In genomic region chr3:130819031-130819836, GRCm38 (mm10) we compare ENCODE assay signal across 8 mouse cellular contexts.
DNase-seq lines count a peak whose midpoint lies in the region; ATAC-seq and TF ChIP-seq lines count a peak whose summit lies in the region.

No protein-coding gene starts in this region.

- 0 out of 2 replicates have a peak, but pooled peaks cover 6% of the 10 kb centered on the region for H3K4me1 ChIP-seq in lung, embryonic 15.5 days
- no peaks in the 10 kb centered on the region; the same call in 1 of the 2 replicates for H3K4me1 ChIP-seq in lung, adult 2 months (ENCODE audit: control insufficient read depth, insufficient read depth, low read length)
- peaks cover 16% of the 10 kb centered on the region for H3K4me1 ChIP-seq in forebrain, embryonic 10.5 days
- peaks cover 38% of the 10 kb centered on the region for H3K4me1 ChIP-seq in limb, embryonic 10.5 days
- no peaks in the 10 kb centered on the region for H3K4me1 ChIP-seq in neural tube, embryonic 14.5 days (ENCODE audit: control insufficient read depth, insufficient read depth, low read length)

- no peaks in the 10 kb centered on the region for H3K36me3 ChIP-seq in lung, embryonic 15.5 days
- no peaks in the 10 kb centered on the region for H3K36me3 ChIP-seq in forebrain, embryonic 10.5 days (replicated peaks)
- H3K36me3 ChIP-seq in limb, embryonic 10.5 days, result no peaks in the 10 kb centered on the region
- no peaks in the 10 kb centered on the region for H3K36me3 ChIP-seq in neural tube, embryonic 14.5 days (ENCODE audit: control insufficient read depth, insufficient read depth, low read length)

- 36% methylated on average over 17 of the region's 17 CpGs for WGBS in lung, embryonic 15.5 days
- WGBS in lung, adult 2 months, result 41% methylated on average over 17 of the region's 17 CpGs
- 42% methylated on average over 17 of the region's 17 CpGs for WGBS in forebrain, embryonic 10.5 days
- 41% methylated on average over 17 of the region's 17 CpGs for whole genome bisulfite sequencing in limb, embryonic 10.5 days
- WGBS in neural tube, embryonic 14.5 days, result 52% methylated on average over 17 of the region's 17 CpGs

- H3K27ac ChIP-seq in lung, embryonic 15.5 days, result no peak overlapping the region
- peak overlapping the region; percentile 81 for H3K27ac ChIP-seq in forebrain, embryonic 10.5 days
- H3K27ac ChIP-seq in limb, embryonic 10.5 days, result peak overlapping the region; percentile 76
- H3K27ac ChIP-seq in neural tube, embryonic 14.5 days (ENCODE audit: low read depth, low read length), result no peak overlapping the region

- peak overlapping the region; percentile 61 for H3K4me2 ChIP-seq in lung, embryonic 15.5 days
- peak overlapping the region; percentile 57 for H3K4me2 ChIP-seq in neural tube, embryonic 14.5 days (ENCODE audit: low read depth, low read length)

- peak overlapping the region; percentile 31 for H3K4me3 ChIP-seq in lung, embryonic 15.5 days
- H3K4me3 ChIP-seq in lung, adult 2 months (replicated peaks; ENCODE audit: extremely low read depth, low read depth, low read length), result no peak overlapping the region
- H3K4me3 ChIP-seq in forebrain, embryonic 10.5 days, result peak overlapping the region; percentile 43
- peak overlapping the region; percentile 36 for H3K4me3 ChIP-seq in limb, embryonic 10.5 days
- H3K4me3 ChIP-seq in neural tube, embryonic 14.5 days (ENCODE audit: low read depth, low read length), result peak overlapping the region; percentile 26

- no peak for TF ChIP-seq POLR2A in lung, adult 2 months (IDR thresholded peaks at IDR 0.05; ENCODE audit: borderline replicate concordance, extremely low read depth, low read depth, low read length)

- no peaks in the 10 kb centered on the region for H3K9me3 ChIP-seq in lung, embryonic 15.5 days
- no peaks in the 10 kb centered on the region for H3K9me3 ChIP-seq in forebrain, embryonic 10.5 days
- H3K9me3 ChIP-seq in limb, embryonic 10.5 days (replicated peaks), result no peaks in the 10 kb centered on the region
- no peaks in the 10 kb centered on the region for H3K9me3 ChIP-seq in neural tube, embryonic 14.5 days (ENCODE audit: control insufficient read depth, low read length)

- no peaks in the 10 kb centered on the region for H3K27me3 ChIP-seq in lung, embryonic 15.5 days
- H3K27me3 ChIP-seq in forebrain, embryonic 10.5 days (ENCODE audit: poor library complexity, severe bottlenecking), result no peaks in the 10 kb centered on the region
- H3K27me3 ChIP-seq in limb, embryonic 10.5 days (ENCODE audit: low read depth, poor library complexity, severe bottlenecking), result no peaks in the 10 kb centered on the region
- no peaks in the 10 kb centered on the region for H3K27me3 ChIP-seq in neural tube, embryonic 14.5 days (ENCODE audit: control insufficient read depth, insufficient read depth, low read length)

- ATAC-seq in lung, embryonic 15.5 days (ENCODE audit: borderline replicate concordance, extremely low read depth, low FRiP score, low TSS enrichment), result no peak
- ATAC-seq in neural tube, embryonic 14.5 days (ENCODE audit: low read depth), result peak; percentile 52; the same call in 1 of the 2 replicates

- TF ChIP-seq CTCF in lung, adult 2 months (IDR thresholded peaks at IDR 0.05; ENCODE audit: insufficient read depth, low read length), result no peak

- 0 out of 2 replicates have a peak overlapping the region, but pooled peaks have one; percentile 10 for H3K9ac ChIP-seq in lung, embryonic 15.5 days
- no peak overlapping the region; the same call in 1 of the 2 replicates for H3K9ac ChIP-seq in neural tube, embryonic 14.5 days (replicated peaks; ENCODE audit: low read depth, low read length)

- no peak for DNase-seq in lung, adult 2 months
- peak; percentile 34 for DNase-seq in forebrain, embryonic 10.5 days (ENCODE audit: extremely low spot score, low spot score)
- no peak for DNase-seq in limb, embryonic 10.5 days (ENCODE audit: low spot score)
- no peak for DNase-seq in urinary bladder, adult 2 months (ENCODE audit: low spot score)
- no peak for DNase-seq in gastrocnemius, postnatal 4 days (ENCODE audit: low spot score in 2 of 2)
- DNase-seq in spleen, adult 18-20 months, result no peak

Comparison
In these comparisons a context has a peak if more than half of its experiments do, and no peak if none do; other contexts are left out.
1. H3K27ac ChIP-seq: peak in forebrain, embryonic 10.5 days (single experiment) and limb, embryonic 10.5 days (single experiment); none in lung, embryonic 15.5 days (single experiment) and neural tube, embryonic 14.5 days (single experiment).